Comparison of ENCODE assay signal across 14 mouse cellular contexts in the genomic region with DNA sequence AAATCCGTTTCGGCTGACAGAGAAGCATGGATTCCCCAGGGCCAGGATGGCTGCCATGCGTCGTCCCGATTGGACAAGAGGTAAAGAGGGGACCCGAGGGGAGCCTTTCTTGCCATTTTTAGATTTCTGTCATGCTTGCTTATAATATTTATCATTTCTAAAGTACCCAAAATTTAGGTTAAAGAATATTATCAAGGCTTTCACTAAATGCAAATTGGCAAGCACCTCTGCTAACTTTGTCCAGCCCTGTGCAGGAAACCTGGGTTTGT.
A peak's percentile ranks its signal among the peaks of the same experiment; 100 is the strongest.
DNase-seq lines count a peak whose midpoint lies in the region; ATAC-seq and TF ChIP-seq lines count a peak whose summit lies in the region.
"Had no signal": no experiment of that assay in that cellular context is flagged by ENCODE, and none has a peak within 500 bp of the region (broad histone marks: within the 10 kb centered on the region; RNA-seq: fewer than 3 reads in every experiment).

No protein-coding gene starts in this region.

- TF ChIP-seq POLR2A in embryonic fibroblast, embryonic 13.5 days (IDR thresholded peaks at IDR 0.05; ENCODE audit: low read depth, low read length) = no peak

- 73% methylated on average over 6 of the region's 6 CpGs for WGBS in heart, embryonic 14.5 days
- 82% methylated on average over 6 of the region's 6 CpGs for WGBS in liver, embryonic 13.5 days (ENCODE audit: insufficient replicate concordance)
- 77% methylated on average over 6 of the region's 6 CpGs for WGBS in liver, postnatal 0 days (ENCODE audit: insufficient replicate concordance)
- WGBS in macrophage (ENCODE audit: missing documents) = 88% methylated on average over 6 of the region's 6 CpGs
- 93% methylated on average over 6 of the region's 6 CpGs for WGBS in forebrain, embryonic 10.5 days

- H3K4me2 ChIP-seq in heart, embryonic 14.5 days (ENCODE audit: low read length) = no peak overlapping the region
- H3K4me2 ChIP-seq in liver, embryonic 13.5 days = no peak overlapping the region
- no peak overlapping the region for H3K4me2 ChIP-seq in liver, postnatal 0 days (ENCODE audit: low read depth, low read length)
- H3K4me2 ChIP-seq: embryonic facial prominence, embryonic 13.5 days; forebrain, embryonic 15.5 days; hindbrain, embryonic 14.5 days; midbrain, embryonic 13.5 days had no signal

- H3K27ac ChIP-seq in heart, embryonic 14.5 days (replicated peaks in 1 of 2; ENCODE audit: control insufficient read depth in 1 of 2, insufficient read depth in 1 of 2, low read depth in 2 of 2, low read length in 2 of 2) = peak overlapping the region; percentile 79 to 84
- peak overlapping the region; percentile 72; the same call in 1 of the 2 replicates for H3K27ac ChIP-seq in liver, embryonic 13.5 days
- no peak overlapping the region for H3K27ac ChIP-seq in liver, postnatal 0 days (ENCODE audit: low read depth)
- peak overlapping the region; percentile 91 for H3K27ac ChIP-seq in embryonic fibroblast, embryonic 13.5 days (ENCODE audit: insufficient read depth, low read length)
- peak overlapping the region; percentile 61; the same call in 1 of the 2 replicates for H3K27ac ChIP-seq in macrophage
- H3K27ac ChIP-seq in forebrain, embryonic 10.5 days = no peak overlapping the region
- H3K27ac ChIP-seq: forebrain, embryonic 15.5 days; hindbrain, embryonic 14.5 days; midbrain, embryonic 13.5 days had no signal

- no peak for ATAC-seq in heart, embryonic 14.5 days (ENCODE audit: insufficient number of reproducible peaks, insufficient read depth, low FRiP score, low read depth)
- no peak for ATAC-seq in liver, embryonic 13.5 days (ENCODE audit: low read depth)
- ATAC-seq in liver, postnatal 0 days = no peak
- ATAC-seq: forebrain, embryonic 15.5 days; midbrain, embryonic 13.5 days had no signal

- intact Hi-C loops in heart, postnatal 10 days (cut with DNase I) = no loop called here

- no peaks in the 10 kb centered on the region for H3K9me3 ChIP-seq in heart, embryonic 14.5 days (ENCODE audit: control insufficient read depth, low read length)
- H3K9me3 ChIP-seq in liver, embryonic 13.5 days (replicated peaks) = no peaks in the 10 kb centered on the region
- H3K9me3 ChIP-seq in liver, postnatal 0 days (ENCODE audit: low read length) = no peaks in the 10 kb centered on the region
- no peaks in the 10 kb centered on the region for H3K9me3 ChIP-seq in forebrain, embryonic 10.5 days
- H3K9me3 ChIP-seq: embryonic facial prominence, embryonic 13.5 days; forebrain, embryonic 15.5 days; midbrain, embryonic 13.5 days had no signal

- H3K36me3 ChIP-seq in heart, embryonic 14.5 days (ENCODE audit: control insufficient read depth, insufficient read depth, low read length) = no peaks in the 10 kb centered on the region
- no peaks in the 10 kb centered on the region for H3K36me3 ChIP-seq in liver, embryonic 13.5 days
- no peaks in the 10 kb centered on the region for H3K36me3 ChIP-seq in liver, postnatal 0 days (replicated peaks; ENCODE audit: insufficient read depth, low read length)
- no peaks in the 10 kb centered on the region for H3K36me3 ChIP-seq in macrophage (ENCODE audit: inconsistent target)
- no peaks in the 10 kb centered on the region for H3K36me3 ChIP-seq in forebrain, embryonic 10.5 days (replicated peaks)
- H3K36me3 ChIP-seq: embryonic facial prominence, embryonic 13.5 days; forebrain, embryonic 15.5 days; midbrain, embryonic 13.5 days had no signal

- no peaks in the 10 kb centered on the region for H3K79me2 ChIP-seq in macrophage (ENCODE audit: inconsistent target)

- no peak for TF ChIP-seq EP300 in liver, postnatal 0 days (IDR thresholded peaks at IDR 0.05; ENCODE audit: low read depth)

- TF ChIP-seq CTCF in liver, postnatal 0 days (IDR thresholded peaks at IDR 0.05; ENCODE audit: low read depth) = no peak
- TF ChIP-seq CTCF in embryonic fibroblast, embryonic 13.5 days (IDR thresholded peaks at IDR 0.05; ENCODE audit: borderline replicate concordance, insufficient read depth, low read length) = no peak

- peaks cover 27 to 38% of the 10 kb centered on the region in 2 experiments for H3K4me1 ChIP-seq in heart, embryonic 14.5 days (ENCODE audit: control insufficient read depth in 2 of 2, insufficient read depth in 2 of 2, low read length in 2 of 2)
- H3K4me1 ChIP-seq in liver, embryonic 13.5 days (replicated peaks) = peaks cover 84% of the 10 kb centered on the region
- peaks cover 47% of the 10 kb centered on the region for H3K4me1 ChIP-seq in liver, postnatal 0 days (ENCODE audit: insufficient read depth)
- peaks cover 26% of the 10 kb centered on the region for H3K4me1 ChIP-seq in embryonic fibroblast, embryonic 13.5 days (ENCODE audit: control insufficient read depth, insufficient read depth, low read length)
- H3K4me1 ChIP-seq in forebrain, embryonic 10.5 days = peaks cover 17% of the 10 kb centered on the region

- H3K4me3 ChIP-seq in heart, embryonic 14.5 days (ENCODE audit: control insufficient read depth in 1 of 2, insufficient read depth in 1 of 2, low read depth in 1 of 2, low read length in 2 of 2) = no peak overlapping the region
- no peak overlapping the region for H3K4me3 ChIP-seq in liver, embryonic 13.5 days (replicated peaks)
- no peak overlapping the region for H3K4me3 ChIP-seq in liver, postnatal 0 days (ENCODE audit: low read depth, low read length)
- H3K4me3 ChIP-seq in embryonic fibroblast, embryonic 13.5 days (ENCODE audit: insufficient read depth, low read length) = no peak overlapping the region
- no peak overlapping the region for H3K4me3 ChIP-seq in macrophage (ENCODE audit: inconsistent target)
- H3K4me3 ChIP-seq in forebrain, embryonic 10.5 days = no peak overlapping the region
- H3K4me3 ChIP-seq: embryonic facial prominence, embryonic 13.5 days; forebrain, embryonic 15.5 days; midbrain, embryonic 13.5 days had no signal

- H3K9ac ChIP-seq in heart, embryonic 14.5 days (ENCODE audit: low read length) = no peak overlapping the region
- H3K9ac ChIP-seq in liver, embryonic 13.5 days = 0 out of 2 replicates have a peak overlapping the region, but pooled peaks have one; percentile 55
- no peak overlapping the region for H3K9ac ChIP-seq in liver, postnatal 0 days (replicated peaks)
- H3K9ac ChIP-seq: embryonic facial prominence, embryonic 13.5 days; forebrain, embryonic 15.5 days; hindbrain, embryonic 14.5 days; midbrain, embryonic 13.5 days had no signal

- DNase-seq in heart, postnatal 10 days = no peak
- no peak for DNase-seq in liver, embryonic 13.5 days
- DNase-seq in liver, postnatal 0 days = no peak
- no peak for DNase-seq in forebrain, embryonic 10.5 days (ENCODE audit: extremely low spot score, low spot score)
- DNase-seq: cerebellum, adult 11-12 months; gastrocnemius, postnatal 10 days; right cerebral cortex, postnatal 25 days had no signal

- H3K27me3 ChIP-seq in heart, embryonic 14.5 days (ENCODE audit: control insufficient read depth, insufficient read depth, low read length) = no peaks in the 10 kb centered on the region
- no peaks in the 10 kb centered on the region for H3K27me3 ChIP-seq in liver, embryonic 13.5 days
- H3K27me3 ChIP-seq in liver, postnatal 0 days (ENCODE audit: insufficient read depth, low read length) = no peaks in the 10 kb centered on the region
- no peaks in the 10 kb centered on the region for H3K27me3 ChIP-seq in forebrain, embryonic 10.5 days (ENCODE audit: poor library complexity, severe bottlenecking)
- H3K27me3 ChIP-seq: embryonic facial prominence, embryonic 13.5 days; forebrain, embryonic 15.5 days; midbrain, embryonic 13.5 days had no signal

Comparison
In these comparisons a context has a peak if more than half of its experiments do, and no peak if none do; other contexts are left out.
1. H3K27ac ChIP-seq: peak in heart, embryonic 14.5 days (2 of 2), liver, embryonic 13.5 days (single experiment), embryonic fibroblast, embryonic 13.5 days (single experiment) and macrophage (single experiment); none in liver, postnatal 0 days (single experiment) and forebrain, embryonic 10.5 days (single experiment).